Mouse (Mus musculus): Measurements from ENCODE around the gene Gse1.

- TF ChIP-seq CTCF (conservative IDR thresholded peaks at IDR 0.05; ENCODE audit: low read length) (no peak), POU5F1 (IDR thresholded peaks at IDR 0.05; ENCODE audit: borderline replicate concordance, low read length) (no peak)
Observed at GRCm38 (mm10) chr8:120422236-120422635, 194.0 kb downstream of the Gse1 start.

Data from E14TG2a.4 (cell line).